Mouse (Mus musculus) olfactory bulb, adult 2 months (tissue): ENCODE measurements around the gene S100a14.

ENCODE experiments used
- CTCF ChIP-seq: fragments of 200-500 bp; IDR thresholded peaks from 2 replicates; pipeline ENCODE4 v1.5.1; 2012; ENCODE audit warnings: low read depth, mild to moderate bottlenecking, low read length, moderate library complexity; ENCODE audit not compliant: insufficient read depth
- POLR2A ChIP-seq: fragments of 200-500 bp; IDR thresholded peaks from 2 replicates; pipeline ENCODE4 v1.6.1; 2012; ENCODE audit warnings: mild to moderate bottlenecking, low read depth, low read length, moderate library complexity; ENCODE audit not compliant: insufficient read depth

- no peak for TF ChIP-seq POLR2A
- no peak for TF ChIP-seq CTCF
Measured at GRCm38 (mm10) chr3:90509747-90510123, 16.9 kb upstream of the S100a14 start.
